Mouse (Mus musculus) small intestine, adult 2 months (tissue): Measurements from ENCODE around the gene Tbx4. TPM values are rescaled to one million over a fixed set of nuclear protein-coding genes. Genes with fewer than 3 reads are reported as not detected.
A peak's percentile ranks its signal among the peaks of the same experiment; 100 is the strongest.

Source experiments
- H3K27ac ChIP-seq: fragments of 200-500 bp; 2 replicates; pipeline ENCODE4 v1.5.1; 2012; ENCODE audit warnings: low read depth, low read length, control low read depth, inconsistent platforms; ENCODE audit not compliant: insufficient read depth
- H3K27me3 ChIP-seq: fragments of 200-500 bp; 2 replicates; pipeline ENCODE4 v1.6.1; 2012; ENCODE audit warnings: mild to moderate bottlenecking, moderate library complexity, low read length, inconsistent platforms; ENCODE audit not compliant: control insufficient read depth, insufficient read depth
- H3K36me3 ChIP-seq: fragments of 200-500 bp; 2 replicates; pipeline ENCODE4 v1.6.1; 2012; ENCODE audit warnings: mild to moderate bottlenecking, low read length, control low read depth, inconsistent platforms; ENCODE audit not compliant: control insufficient read depth, insufficient read depth
- H3K4me1 ChIP-seq: fragments of 200-500 bp; 2 replicates; pipeline ENCODE4 v1.6.1; 2012; ENCODE audit warnings: low read length, inconsistent platforms, mixed read lengths; ENCODE audit not compliant: control insufficient read depth, insufficient read depth, insufficient read length
- H3K4me3 ChIP-seq: fragments of 200-500 bp; 2 replicates; pipeline ENCODE4 v1.5.1; 2012; ENCODE audit warnings: low read depth, mild to moderate bottlenecking, control low read depth, inconsistent platforms, low read length, moderate library complexity
- CTCF ChIP-seq: fragments of 200-500 bp; IDR thresholded peaks from 2 replicates; pipeline ENCODE4 v1.5.1; 2012; ENCODE audit warnings: low read depth, mild to moderate bottlenecking, control low read depth, inconsistent platforms, low read length, moderate library complexity, mixed read lengths; ENCODE audit not compliant: insufficient replicate concordance, insufficient read length; ENCODE audit errors: extremely low read depth
- POLR2A ChIP-seq: fragments of 200-500 bp; IDR thresholded peaks from 2 replicates; pipeline ENCODE4 v1.6.1; 2012; ENCODE audit warnings: low read depth, mild to moderate bottlenecking, control low read depth, inconsistent platforms, low read length, moderate library complexity
- WGBS: fragments of 180-500 bp; shearing (Covaris S2); methylation state at CpG from one replicate; pipeline ENCODE4 v1.1.7; 2018; 5-methylcytosine and 5-hydroxymethylcytosine counted together
- polyA plus RNA-seq: library from polyadenylated mRNA; depleted of rRNA; stranded (reverse); fragments of >200 nt; gene quantifications from 2 replicates; pipeline ENCODE4 v1.2.3, GENCODE M21; 2012

The Tbx4 gene
- polyA plus RNA-seq, 1 experiment: 0.34 TPM

GRCm38 (mm10) chr11:85857997-85858698 lies 28.1 kb upstream of the Tbx4 start:
- TF ChIP-seq POLR2A (no peak), CTCF (no peak)
- H3K27me3 ChIP-seq: no peaks in the 10 kb centered on the region
- no peak overlapping the region for H3K4me3 ChIP-seq
- H3K36me3 ChIP-seq: no peaks in the 10 kb centered on the region
- WGBS: 35% methylated on average over 6 of the region's 6 CpGs
- H3K4me1 ChIP-seq: no peaks in the 10 kb centered on the region
- H3K27ac ChIP-seq: no peak overlapping the region

- Histone ChIP-seq H3K27ac (no peak overlapping the region), H3K4me1 (no peaks in the 10 kb centered on the region), H3K27me3 (no peaks in the 10 kb centered on the region), H3K4me3 (no peak overlapping the region), H3K36me3 (no peaks in the 10 kb centered on the region)
- TF ChIP-seq POLR2A (no peak), CTCF (peak; percentile 46; the same call in 1 of the 2 replicates)
- WGBS: 39% methylated on average over 7 of the region's 7 CpGs
Measured at GRCm38 (mm10) chr11:85864363-85864762, 21.9 kb upstream of the Tbx4 start.

GRCm38 (mm10) chr11:85876059-85876788 lies 10.0 kb upstream of the Tbx4 start:
- H3K27ac ChIP-seq: no peak overlapping the region
- H3K27me3 ChIP-seq: 0 out of 2 replicates have a peak, but pooled peaks cover 10% of the 10 kb centered on the region
- no peaks in the 10 kb centered on the region for H3K4me1 ChIP-seq
- no peak overlapping the region for H3K4me3 ChIP-seq
- TF ChIP-seq POLR2A (no peak), CTCF (no peak)
- H3K36me3 ChIP-seq: no peaks in the 10 kb centered on the region
- WGBS: 70% methylated on average over 24 of the region's 24 CpGs

GRCm38 (mm10) chr11:85884498-85884897 lies 1.7 kb upstream of the Tbx4 start:
- Histone ChIP-seq H3K27ac (no peak overlapping the region), H3K36me3 (no peaks in the 10 kb centered on the region), H3K4me1 (no peaks in the 10 kb centered on the region), H3K27me3 (peaks cover 29% of the 10 kb centered on the region), H3K4me3 (no peak overlapping the region)
- no peak for TF ChIP-seq POLR2A
- TF ChIP-seq CTCF: no peak
- WGBS: 83% methylated on average over 4 of the region's 4 CpGs

GRCm38 (mm10) chr11:85886429-85886785 lies 185 bp downstream of the Tbx4 start:
- H3K27ac ChIP-seq: no peak overlapping the region
- peaks cover 44% of the 10 kb centered on the region for H3K27me3 ChIP-seq
- H3K36me3 ChIP-seq: no peaks in the 10 kb centered on the region
- H3K4me3 ChIP-seq: no peak overlapping the region
- TF ChIP-seq POLR2A: no peak
- no peak for TF ChIP-seq CTCF
- WGBS: 22% methylated on average over 22 of the region's 22 CpGs
- no peaks in the 10 kb centered on the region for H3K4me1 ChIP-seq

GRCm38 (mm10) chr11:85887273-85887672 lies 1.1 kb downstream of the Tbx4 start:
- Histone ChIP-seq H3K4me3 (no peak overlapping the region), H3K4me1 (no peaks in the 10 kb centered on the region), H3K27ac (no peak overlapping the region), H3K27me3 (peaks cover 52% of the 10 kb centered on the region), H3K36me3 (no peaks in the 10 kb centered on the region)
- TF ChIP-seq CTCF (no peak), POLR2A (no peak)
- WGBS: 42% methylated on average over 6 of the region's 6 CpGs

GRCm38 (mm10) chr11:85887801-85888450 lies 1.7 kb downstream of the Tbx4 start:
- H3K27ac ChIP-seq: no peak overlapping the region
- no peaks in the 10 kb centered on the region for H3K4me1 ChIP-seq
- H3K27me3 ChIP-seq: peaks cover 52% of the 10 kb centered on the region
- 21% methylated on average over 17 of the region's 17 CpGs for WGBS
- no peak for TF ChIP-seq POLR2A
- TF ChIP-seq CTCF: no peak
- H3K4me3 ChIP-seq: no peak overlapping the region
- H3K36me3 ChIP-seq: no peaks in the 10 kb centered on the region
